Mouse (Mus musculus) kidney, postnatal 0 days (tissue): ENCODE measurements at regions not wholly inside any gene's neighbourhood (a gene's known extent, or its start where the extent isn't known, plus 50 kb on each side); places are given as distances from the start of the nearest gene placed in this dataset.

ENCODE experiments used
- ATAC-seq: fragments of 200-750 bp; cut with Nextera tagmentation; replicated peaks from 2 replicates; pipeline ENCODE4 v1.8.0; 2017; ENCODE audit warnings: low read depth, moderate number of reproducible peaks, moderate TSS enrichment, moderate library complexity; ENCODE audit not compliant: low FRiP score
- DNase-seq: peaks from one replicate; pipeline ENCODE4 v3.0.0-alpha.2; 2016; ENCODE audit warnings: low spot score
- H3K27ac ChIP-seq: fragments of 300-500 bp; sonication (generic); 2 replicates; pipeline ENCODE4 v1.5.1; 2014; ENCODE audit warnings: mild to moderate bottlenecking
- H3K27me3 ChIP-seq: fragments of 300-500 bp; sonication (generic); 2 replicates; pipeline ENCODE4 v1.6.1; 2014; ENCODE audit warnings: low read length, mixed read lengths; ENCODE audit not compliant: insufficient read depth
- H3K36me3 ChIP-seq: fragments of 300-500 bp; sonication (generic); 2 replicates; pipeline ENCODE4 v1.6.1; 2014; ENCODE audit warnings: low read length, mixed read lengths; ENCODE audit not compliant: insufficient read depth
- H3K4me1 ChIP-seq: fragments of 300-500 bp; sonication (generic); replicated peaks from 2 replicates; pipeline ENCODE4 v1.6.1; 2014; ENCODE audit warnings: antibody characterized with exemption, low read length, mixed read lengths; ENCODE audit not compliant: insufficient read depth
- H3K4me2 ChIP-seq: fragments of 300-500 bp; sonication (generic); 2 replicates; pipeline ENCODE4 v1.6.1; 2014; ENCODE audit warnings: mild to moderate bottlenecking, low read length, moderate library complexity, mixed read lengths
- H3K4me3 ChIP-seq: fragments of 300-500 bp; sonication (generic); replicated peaks from 2 replicates; pipeline ENCODE4 v1.5.1; 2014; ENCODE audit warnings: low read depth, low read length
- H3K9ac ChIP-seq: fragments of 300-500 bp; sonication (generic); 2 replicates; pipeline ENCODE4 v1.6.1; 2014; ENCODE audit warnings: low read depth, low read length
- H3K9me3 ChIP-seq: fragments of 300-500 bp; sonication (generic); replicated peaks from 2 replicates; pipeline ENCODE4 v1.6.1; 2016; ENCODE audit warnings: low read length, inconsistent platforms, mixed read lengths
- CTCF ChIP-seq: IDR thresholded peaks from 2 replicates; pipeline ENCODE4 v1.5.1; 2016; ENCODE audit warnings: antibody characterized with exemption, low read depth, mild to moderate bottlenecking, moderate library complexity
- WGBS: fragments of 180-500 bp; shearing (Covaris S2); extraction: QIAGEN DNeasy Blood & Tissue Kit; methylation state at CpG from one replicate; pipeline ENCODE4 v1.1.7; 2014; 5-methylcytosine and 5-hydroxymethylcytosine counted together

DNA sequence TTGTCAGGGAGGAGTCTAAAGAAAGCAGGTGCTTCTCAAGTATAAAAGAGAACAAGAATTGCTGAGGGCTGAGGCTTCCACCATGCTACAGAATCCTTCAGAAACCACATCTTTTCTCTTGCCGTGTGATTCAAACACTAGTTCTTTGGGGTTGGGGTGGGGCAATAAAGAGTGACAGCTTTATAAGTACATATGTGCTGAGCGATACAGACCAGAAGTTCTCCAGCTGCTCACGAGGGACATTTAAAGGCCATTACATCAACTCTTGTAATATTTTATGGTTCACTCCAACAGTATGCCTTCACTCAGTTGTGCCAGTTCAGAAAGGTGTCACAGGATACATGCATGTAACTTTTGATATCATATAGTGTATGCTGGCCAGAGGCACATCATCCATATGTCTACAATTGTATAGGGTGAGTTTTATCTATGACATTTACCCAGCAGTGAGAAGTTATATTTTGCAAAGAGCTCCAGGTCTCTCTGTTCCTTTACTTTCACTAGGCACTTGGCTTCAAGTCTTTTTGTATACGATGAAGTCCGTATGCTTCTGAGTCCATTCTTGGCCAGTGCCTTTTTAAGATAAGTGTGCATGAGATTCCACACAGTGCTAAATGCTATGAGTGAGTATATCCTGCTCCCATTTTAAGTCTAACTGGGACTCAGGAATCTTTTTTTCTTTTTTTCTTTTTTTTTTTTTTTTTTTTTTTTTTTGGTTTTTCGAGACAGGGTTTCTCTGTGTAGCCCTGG, 341.8 kb downstream of the Brinp1 start:
- H3K36me3 ChIP-seq = no peaks in the 10 kb centered on the region
- H3K9ac ChIP-seq = no peak overlapping the region
- no peak overlapping the region for H3K4me2 ChIP-seq
- ATAC-seq (no peak), DNase-seq (no peak)
- no peaks in the 10 kb centered on the region for H3K27me3 ChIP-seq
- 65% methylated on average over 5 of the region's 6 CpGs for WGBS
- H3K27ac ChIP-seq = no peak overlapping the region
- no peaks in the 10 kb centered on the region for H3K9me3 ChIP-seq
- H3K4me1 ChIP-seq = no peaks in the 10 kb centered on the region
- no peak overlapping the region for H3K4me3 ChIP-seq
- no peak for TF ChIP-seq CTCF

DNA sequence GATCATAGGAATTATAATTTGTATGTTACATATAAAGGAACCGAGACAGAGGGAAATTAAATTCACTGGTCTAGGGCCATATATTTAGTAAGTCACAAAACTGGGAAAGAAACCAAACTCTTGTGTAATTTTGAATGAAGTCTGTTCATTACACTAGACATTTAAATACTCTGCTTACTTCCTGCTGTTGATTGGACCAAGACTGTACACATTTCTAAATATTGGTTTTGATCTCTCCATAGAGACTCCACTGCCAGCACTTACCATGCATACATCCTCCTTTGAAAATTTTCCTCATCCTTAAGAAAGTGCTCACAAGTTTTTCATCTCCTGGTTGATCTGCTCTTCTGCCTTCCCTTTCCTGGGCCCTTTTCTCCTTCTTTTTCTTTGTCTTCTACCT, 358.9 kb downstream of the Brinp1 start:
- Histone ChIP-seq H3K9ac (no peak overlapping the region), H3K4me3 (no peak overlapping the region), H3K9me3 (no peaks in the 10 kb centered on the region), H3K4me2 (no peak overlapping the region), H3K27me3 (no peaks in the 10 kb centered on the region), H3K4me1 (no peaks in the 10 kb centered on the region), H3K36me3 (no peaks in the 10 kb centered on the region), H3K27ac (no peak overlapping the region)
- 75% methylated on average over 1 of the region's 1 CpGs for WGBS
- no peak for DNase-seq
- TF ChIP-seq CTCF = no peak
- no peak for ATAC-seq

DNA sequence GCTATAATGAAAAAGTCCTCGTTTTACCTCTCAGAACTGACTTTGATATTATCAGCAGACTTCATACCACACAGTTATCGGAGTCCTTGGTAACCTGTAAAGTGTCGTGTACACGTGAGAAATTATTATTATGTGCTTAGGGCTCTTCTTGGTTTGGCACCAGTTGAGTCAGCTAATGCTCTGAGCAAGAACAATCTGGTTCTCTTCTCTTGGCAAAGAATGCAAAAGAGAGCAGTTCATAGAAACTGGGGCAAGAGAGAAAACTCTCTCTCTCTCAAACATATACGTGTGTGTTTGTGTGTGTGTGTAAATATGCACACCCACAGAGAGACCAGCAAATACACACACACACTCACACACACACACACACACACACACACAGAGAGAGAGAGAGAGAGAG, 378.8 kb downstream of the Brinp1 start:
- no peak overlapping the region for H3K4me2 ChIP-seq
- ATAC-seq = no peak
- WGBS = 80% methylated on average over 5 of the region's 5 CpGs

DNA sequence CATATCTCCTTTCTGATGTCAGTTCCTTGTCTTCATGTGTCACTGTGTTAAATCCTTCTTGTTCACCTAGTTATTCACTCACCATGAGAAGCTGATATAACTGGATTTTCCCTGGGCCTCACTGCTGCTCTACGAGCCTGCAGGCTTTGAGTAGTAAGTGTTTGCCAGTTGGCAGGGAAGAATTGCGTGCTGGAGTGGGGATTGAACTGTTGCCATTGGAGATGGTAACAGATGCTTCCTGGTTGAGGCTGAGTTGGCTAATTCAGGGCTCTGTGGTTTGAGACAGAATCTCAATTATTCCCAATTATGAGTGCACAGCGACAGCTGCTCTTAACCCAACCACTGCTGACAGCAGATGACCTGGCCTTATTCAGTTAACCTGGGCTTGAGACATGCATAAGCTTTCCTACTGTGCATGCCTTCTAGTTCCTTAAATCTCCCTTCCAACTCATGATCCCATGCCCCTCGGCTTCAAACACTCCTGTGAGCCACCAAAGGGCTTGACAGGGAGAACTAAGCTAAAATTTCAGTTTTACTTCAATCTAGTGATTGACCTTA, 379.5 kb downstream of the Brinp1 start:
- no peaks in the 10 kb centered on the region for H3K27me3 ChIP-seq
- no peak overlapping the region for H3K4me3 ChIP-seq
- H3K4me2 ChIP-seq = no peak overlapping the region
- ATAC-seq (no peak), DNase-seq (no peak)
- H3K9me3 ChIP-seq = no peaks in the 10 kb centered on the region
- no peak overlapping the region for H3K27ac ChIP-seq
- TF ChIP-seq CTCF = no peak
- H3K4me1 ChIP-seq = no peaks in the 10 kb centered on the region
- WGBS = 76% methylated on average over 4 of the region's 4 CpGs
- H3K9ac ChIP-seq = no peak overlapping the region
- no peaks in the 10 kb centered on the region for H3K36me3 ChIP-seq

More for the DNA sequence above, 378.8 kb downstream of the Brinp1 start:
- H3K27ac ChIP-seq = no peak overlapping the region
- no peaks in the 10 kb centered on the region for H3K4me1 ChIP-seq
- H3K9ac ChIP-seq = no peak overlapping the region
- H3K9me3 ChIP-seq = no peaks in the 10 kb centered on the region
- no peaks in the 10 kb centered on the region for H3K36me3 ChIP-seq
- no peaks in the 10 kb centered on the region for H3K27me3 ChIP-seq
- TF ChIP-seq CTCF = no peak
- no peak overlapping the region for H3K4me3 ChIP-seq
- no peak for DNase-seq

DNA sequence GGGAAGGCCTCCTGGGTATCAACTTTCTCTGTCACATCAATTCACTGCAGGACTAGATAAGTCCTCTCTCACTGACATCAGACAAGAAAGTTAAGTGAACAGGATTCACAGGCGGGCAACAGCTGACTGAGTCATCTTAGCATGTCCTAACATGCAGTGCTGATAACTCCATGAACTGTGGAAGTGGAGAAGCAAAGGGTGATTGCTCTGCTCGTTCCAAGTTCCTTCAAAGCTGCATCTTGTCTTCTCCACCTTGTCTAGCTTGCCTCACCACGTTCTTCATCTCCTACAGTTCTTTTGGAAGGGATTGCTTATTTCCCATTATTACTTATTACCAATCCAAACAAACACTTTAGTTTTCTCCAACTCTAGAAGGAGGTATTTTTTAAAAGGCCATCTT, 380.9 kb downstream of the Brinp1 start:
- no peak for DNase-seq
- TF ChIP-seq CTCF = no peak
- 66% methylated on average over 3 of the region's 3 CpGs for WGBS
- no peak for ATAC-seq
- H3K36me3 ChIP-seq = no peaks in the 10 kb centered on the region
- H3K4me3 ChIP-seq = no peak overlapping the region
- no peak overlapping the region for H3K27ac ChIP-seq
- no peak overlapping the region for H3K9ac ChIP-seq
- no peak overlapping the region for H3K4me2 ChIP-seq
- H3K9me3 ChIP-seq = no peaks in the 10 kb centered on the region
- no peaks in the 10 kb centered on the region for H3K27me3 ChIP-seq
- no peaks in the 10 kb centered on the region for H3K4me1 ChIP-seq

DNA sequence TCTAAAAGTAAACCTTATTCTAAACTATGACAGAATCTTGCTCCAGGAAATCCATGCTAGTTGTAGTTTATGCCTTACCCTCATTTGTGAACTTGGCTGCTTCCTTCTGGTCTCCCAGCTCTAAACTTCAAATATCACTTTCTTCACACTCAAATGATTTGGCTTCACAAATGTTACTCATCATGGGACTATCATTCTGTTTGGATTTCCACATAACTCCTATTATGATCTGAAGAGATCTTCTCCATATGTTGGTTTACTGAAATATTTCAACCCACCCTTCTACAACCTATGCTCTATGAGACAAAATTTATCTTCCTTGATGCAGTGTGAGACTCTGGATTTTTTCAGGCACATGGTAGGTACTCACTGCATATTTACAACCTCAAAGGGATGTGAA, 381.7 kb downstream of the Brinp1 start:
- H3K9ac ChIP-seq = no peak overlapping the region
- ATAC-seq = no peak
- no peaks in the 10 kb centered on the region for H3K4me1 ChIP-seq
- TF ChIP-seq CTCF = no peak
- no peak for DNase-seq
- no peak overlapping the region for H3K4me3 ChIP-seq
- no peak overlapping the region for H3K4me2 ChIP-seq
- H3K36me3 ChIP-seq = no peaks in the 10 kb centered on the region
- H3K27me3 ChIP-seq = no peaks in the 10 kb centered on the region
- H3K9me3 ChIP-seq = no peaks in the 10 kb centered on the region
- no peak overlapping the region for H3K27ac ChIP-seq
